Mouse (Mus musculus) liver, embryonic 11.5 days (tissue): ENCODE data around the gene Gpalpp1. TPM values are rescaled to one million over a fixed set of nuclear protein-coding genes. Genes with fewer than 3 reads are reported as not detected.

ENCODE experiments used
- ATAC-seq: fragments of 200-750 bp; cut with Nextera tagmentation; replicated peaks from 2 replicates; pipeline ENCODE4 v1.8.0; 2017; ENCODE audit warnings: moderate number of reproducible peaks, mild to moderate bottlenecking, moderate TSS enrichment, moderate library complexity; ENCODE audit not compliant: low FRiP score
- DNase-seq: peaks from one replicate; pipeline ENCODE4 v3.0.0-alpha.2; 2017; ENCODE audit warnings: low spot score
- H3K27ac ChIP-seq: fragments of 300-500 bp; sonication (generic); 2 replicates; pipeline ENCODE4 v1.5.1; 2014; ENCODE audit warnings: mild to moderate bottlenecking, low read depth, low read length, control low read depth
- H3K27me3 ChIP-seq: fragments of 300-500 bp; sonication (generic); replicated peaks from 2 replicates; pipeline ENCODE4 v1.6.1; 2014; ENCODE audit warnings: low read length, mixed read lengths; ENCODE audit not compliant: control insufficient read depth, insufficient read depth
- H3K36me3 ChIP-seq: fragments of 300-500 bp; sonication (generic); 2 replicates; pipeline ENCODE4 v1.6.1; 2014; ENCODE audit warnings: mild to moderate bottlenecking, low read length, moderate library complexity, mixed read lengths; ENCODE audit not compliant: control insufficient read depth, insufficient read depth
- H3K4me1 ChIP-seq: fragments of 300-500 bp; sonication (generic); replicated peaks from 2 replicates; pipeline ENCODE4 v1.6.1; 2014; ENCODE audit warnings: low read length, mixed read lengths; ENCODE audit not compliant: control insufficient read depth, insufficient read depth
- H3K4me2 ChIP-seq: fragments of 300-500 bp; sonication (generic); 2 replicates; pipeline ENCODE4 v1.6.1; 2014; ENCODE audit warnings: mild to moderate bottlenecking, control low read depth, moderate library complexity
- H3K4me3 ChIP-seq: fragments of 300-500 bp; sonication (generic); 2 replicates; pipeline ENCODE4 v1.5.1; 2014; ENCODE audit warnings: low read depth, low read length, control low read depth
- H3K9ac ChIP-seq: fragments of 300-500 bp; sonication (generic); 2 replicates; pipeline ENCODE4 v1.6.1; 2014; ENCODE audit warnings: low read depth, low read length, control low read depth
- H3K9me3 ChIP-seq: fragments of 300-500 bp; sonication (generic); 2 replicates; pipeline ENCODE4 v1.6.1; 2016; ENCODE audit warnings: low read length, inconsistent platforms, mixed read lengths; ENCODE audit not compliant: control insufficient read depth
- WGBS: fragments of 180-500 bp; shearing (Covaris S2); extraction: QIAGEN DNeasy Blood & Tissue Kit; methylation state at CpG from one replicate; pipeline ENCODE4 v1.1.7; 2014; 5-methylcytosine and 5-hydroxymethylcytosine counted together
- polyA plus RNA-seq: library from polyadenylated mRNA; unstranded; fragments of >200 nt; fragmentation: Nextera tagmentation; extraction: Ambion mirVana; gene quantifications from 2 replicates; pipeline ENCODE4 v1.2.1, GENCODE M21; 2014

The Gpalpp1 gene
- polyA plus RNA-seq, 1 experiment from 2014 or later, result 16.3 TPM

- 63% methylated on average over 6 of the region's 6 CpGs for WGBS
- H3K36me3 ChIP-seq, result peaks cover 37% of the 10 kb centered on the region
These were observed 11.5 kb upstream of the Gpalpp1 start for GRCm38 (mm10) chr14:76121901-76122662.

GRCm38 (mm10) chr14:76120472-76120871, 9.9 kb upstream of the Gpalpp1 start:
- Histone ChIP-seq H3K9ac (no peak overlapping the region), H3K27me3 (no peaks in the 10 kb centered on the region), H3K4me1 (no peaks in the 10 kb centered on the region), H3K36me3 (peaks cover 33% of the 10 kb centered on the region), H3K27ac (no peak overlapping the region), H3K9me3 (no peaks in the 10 kb centered on the region), H3K4me2 (no peak overlapping the region), H3K4me3 (no peak overlapping the region)
- no peak for ATAC-seq
- WGBS, result 90% methylated on average over 4 of the region's 4 CpGs
- no peak for DNase-seq

More at GRCm38 (mm10) chr14:76121901-76122662, 11.5 kb upstream of the Gpalpp1 start:
- Histone ChIP-seq H3K27ac (no peak overlapping the region), H3K4me1 (no peaks in the 10 kb centered on the region), H3K9ac (no peak overlapping the region), H3K27me3 (no peaks in the 10 kb centered on the region), H3K4me3 (no peak overlapping the region), H3K4me2 (no peak overlapping the region), H3K9me3 (no peaks in the 10 kb centered on the region)
- DNase-seq (no peak), ATAC-seq (0 out of 2 replicates have a peak, but pooled peaks have one; percentile 51)

GRCm38 (mm10) chr14:76118963-76119362, 8.4 kb upstream of the Gpalpp1 start:
- no peaks in the 10 kb centered on the region for H3K27me3 ChIP-seq
- no peak overlapping the region for H3K27ac ChIP-seq
- no peaks in the 10 kb centered on the region for H3K4me1 ChIP-seq
- DNase-seq, result no peak
- H3K4me3 ChIP-seq, result no peak overlapping the region
- WGBS, result 66% methylated on average over 4 of the region's 4 CpGs
- H3K4me2 ChIP-seq, result no peak overlapping the region
- no peak overlapping the region for H3K9ac ChIP-seq
- H3K9me3 ChIP-seq, result no peaks in the 10 kb centered on the region
- no peak for ATAC-seq
- peaks cover 27% of the 10 kb centered on the region for H3K36me3 ChIP-seq

DNA sequence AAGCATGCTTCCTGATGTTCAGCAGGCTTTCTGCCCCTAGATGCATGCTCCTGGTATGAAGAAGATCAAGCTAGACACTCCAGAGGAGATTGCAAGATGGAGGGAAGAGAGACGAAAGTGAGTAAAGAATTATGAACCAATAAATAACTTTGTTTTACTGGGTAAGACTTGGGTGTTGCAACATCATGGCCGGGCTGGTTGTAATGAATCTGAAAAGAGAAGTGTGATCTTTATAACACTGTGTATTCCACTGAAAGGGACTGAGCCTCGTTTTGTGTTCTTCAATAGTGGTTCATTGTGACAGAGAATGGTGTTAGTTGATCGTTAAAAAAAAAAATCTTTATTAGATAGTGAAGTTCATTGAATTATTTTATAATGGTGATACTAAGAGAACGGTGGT, 5.2 kb upstream of the Gpalpp1 start:
- Histone ChIP-seq H3K9me3 (no peaks in the 10 kb centered on the region), H3K27ac (no peak overlapping the region), H3K27me3 (no peaks in the 10 kb centered on the region), H3K4me2 (no peak overlapping the region), H3K4me1 (0 out of 2 replicates have a peak, but pooled peaks cover 2% of the 10 kb centered on the region), H3K9ac (no peak overlapping the region), H3K36me3 (peaks cover 21% of the 10 kb centered on the region), H3K4me3 (no peak overlapping the region)
- ATAC-seq (no peak), DNase-seq (no peak)
- 90% methylated on average over 5 of the region's 5 CpGs for WGBS

DNA sequence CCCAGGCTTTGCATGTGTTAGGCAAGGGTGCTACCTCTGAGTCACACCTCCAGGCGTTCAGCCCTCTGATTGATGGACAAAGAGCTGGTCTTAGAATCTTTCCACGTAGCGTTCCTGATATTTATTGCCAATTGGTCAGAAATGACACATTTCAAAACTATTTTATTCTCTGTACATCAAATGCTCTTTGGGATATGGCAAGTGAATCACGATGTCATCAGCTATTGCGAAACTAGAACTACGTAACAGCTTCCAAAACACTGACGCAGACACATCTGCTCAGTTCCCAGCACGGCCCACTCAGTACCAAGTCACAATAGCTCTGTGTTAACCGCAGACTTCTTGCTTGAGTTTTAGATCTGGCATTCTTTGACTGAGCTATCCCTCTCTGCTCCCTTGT, 11.0 kb downstream of the Gpalpp1 start:
- H3K4me3 ChIP-seq, result no peak overlapping the region
- no peak for ATAC-seq
- WGBS, result 93% methylated on average over 9 of the region's 9 CpGs
- no peak for DNase-seq
- no peak overlapping the region for H3K9ac ChIP-seq
- H3K36me3 ChIP-seq, result peaks cover 17% of the 10 kb centered on the region
- H3K4me1 ChIP-seq, result no peaks in the 10 kb centered on the region
- H3K27me3 ChIP-seq, result no peaks in the 10 kb centered on the region
- no peak overlapping the region for H3K27ac ChIP-seq
- no peaks in the 10 kb centered on the region for H3K9me3 ChIP-seq
- no peak overlapping the region for H3K4me2 ChIP-seq

GRCm38 (mm10) chr14:76097815-76098214, 12.7 kb downstream of the Gpalpp1 start:
- no peak overlapping the region for H3K9ac ChIP-seq
- DNase-seq (no peak), ATAC-seq (no peak)
- no peaks in the 10 kb centered on the region for H3K4me1 ChIP-seq
- no peak overlapping the region for H3K4me3 ChIP-seq
- H3K36me3 ChIP-seq, result peaks cover 19% of the 10 kb centered on the region
- H3K4me2 ChIP-seq, result no peak overlapping the region
- H3K27me3 ChIP-seq, result no peaks in the 10 kb centered on the region
- H3K9me3 ChIP-seq, result no peaks in the 10 kb centered on the region
- 93% methylated on average over 5 of the region's 5 CpGs for WGBS
- no peak overlapping the region for H3K27ac ChIP-seq

- Histone ChIP-seq H3K36me3 (peaks cover 19% of the 10 kb centered on the region), H3K4me3 (no peak overlapping the region), H3K9ac (no peak overlapping the region), H3K27me3 (no peaks in the 10 kb centered on the region), H3K4me1 (no peaks in the 10 kb centered on the region), H3K27ac (no peak overlapping the region), H3K9me3 (no peaks in the 10 kb centered on the region), H3K4me2 (no peak overlapping the region)
- ATAC-seq (no peak), DNase-seq (no peak)
- WGBS, result 73% methylated on average over 7 of the region's 7 CpGs
These were observed 13.3 kb downstream of the Gpalpp1 start for GRCm38 (mm10) chr14:76097244-76097643.

- Histone ChIP-seq H3K27ac (no peak overlapping the region), H3K36me3 (no peaks in the 10 kb centered on the region), H3K9me3 (no peaks in the 10 kb centered on the region), H3K4me1 (no peaks in the 10 kb centered on the region), H3K9ac (no peak overlapping the region), H3K4me2 (no peak overlapping the region), H3K4me3 (no peak overlapping the region), H3K27me3 (no peaks in the 10 kb centered on the region)
- ATAC-seq (no peak), DNase-seq (no peak)
- 76% methylated on average over 3 of the region's 3 CpGs for WGBS
These were observed 26.4 kb downstream of the Gpalpp1 start for GRCm38 (mm10) chr14:76084188-76084587.

DNA sequence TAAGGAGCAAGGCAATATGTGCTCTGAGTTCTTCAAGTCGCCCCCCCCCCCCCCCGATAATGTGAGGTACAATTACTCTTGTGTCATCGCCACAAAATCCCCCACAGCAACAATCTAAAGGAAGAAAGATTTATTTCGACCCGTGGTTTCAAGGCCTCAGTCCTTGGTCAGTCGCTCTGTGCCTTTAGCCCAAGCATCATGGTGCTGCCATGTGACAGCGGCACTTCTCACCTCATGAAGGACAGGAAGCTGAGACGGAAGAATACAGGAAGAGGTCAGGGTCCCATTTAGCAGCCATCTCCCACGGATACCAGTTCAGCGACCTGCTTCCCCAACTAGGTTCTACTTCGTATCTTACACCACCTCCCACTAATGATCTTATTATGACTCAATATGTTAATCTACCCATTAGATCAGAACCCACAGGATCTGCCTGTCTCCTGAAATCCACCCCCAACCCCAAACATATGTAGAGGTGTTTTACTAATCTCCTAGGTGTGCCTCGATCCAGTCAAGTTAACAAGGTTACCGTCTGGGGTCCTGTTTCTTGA, 28.4 kb downstream of the Gpalpp1 start:
- H3K4me1 ChIP-seq, result no peaks in the 10 kb centered on the region
- no peak overlapping the region for H3K4me3 ChIP-seq
- no peak for ATAC-seq
- H3K9ac ChIP-seq, result no peak overlapping the region
- no peak overlapping the region for H3K27ac ChIP-seq
- H3K36me3 ChIP-seq, result no peaks in the 10 kb centered on the region
- H3K27me3 ChIP-seq, result no peaks in the 10 kb centered on the region
- DNase-seq, result no peak
- H3K9me3 ChIP-seq, result no peaks in the 10 kb centered on the region
- WGBS, result 80% methylated on average over 13 of the region's 13 CpGs
- no peak overlapping the region for H3K4me2 ChIP-seq
